Mouse (Mus musculus): ENCODE results near the gene Zfp629. TPM values are rescaled to one million over a fixed set of nuclear protein-coding genes. Genes with fewer than 3 reads are reported as not detected.
"Not testable (repeated sequence)": the region's sequence is repeated elsewhere in the genome, so short reads cannot be mapped to it uniquely, and the experiment has no call there.

The Zfp629 gene
- 10 to 100 TPM in 1 of 2 experiments, 1 to 10 TPM in 1; 6.1 to 10.4 TPM for total RNA-seq (2021)
- long read RNA-seq, experiment 1, full-length matches to known transcripts, result 1 of 2 reads
- long read RNA-seq, experiment 1, partial matches to known transcripts, result 0 of 2 reads
- long read RNA-seq, experiment 1, other reads (novel, unspliced or antisense), result 1 of 2 reads
- long read RNA-seq, experiment 2, partial matches to known transcripts, result 0 of 4 reads
- long read RNA-seq, experiment 2, other reads (novel, unspliced or antisense), result 4 of 4 reads

DNA sequence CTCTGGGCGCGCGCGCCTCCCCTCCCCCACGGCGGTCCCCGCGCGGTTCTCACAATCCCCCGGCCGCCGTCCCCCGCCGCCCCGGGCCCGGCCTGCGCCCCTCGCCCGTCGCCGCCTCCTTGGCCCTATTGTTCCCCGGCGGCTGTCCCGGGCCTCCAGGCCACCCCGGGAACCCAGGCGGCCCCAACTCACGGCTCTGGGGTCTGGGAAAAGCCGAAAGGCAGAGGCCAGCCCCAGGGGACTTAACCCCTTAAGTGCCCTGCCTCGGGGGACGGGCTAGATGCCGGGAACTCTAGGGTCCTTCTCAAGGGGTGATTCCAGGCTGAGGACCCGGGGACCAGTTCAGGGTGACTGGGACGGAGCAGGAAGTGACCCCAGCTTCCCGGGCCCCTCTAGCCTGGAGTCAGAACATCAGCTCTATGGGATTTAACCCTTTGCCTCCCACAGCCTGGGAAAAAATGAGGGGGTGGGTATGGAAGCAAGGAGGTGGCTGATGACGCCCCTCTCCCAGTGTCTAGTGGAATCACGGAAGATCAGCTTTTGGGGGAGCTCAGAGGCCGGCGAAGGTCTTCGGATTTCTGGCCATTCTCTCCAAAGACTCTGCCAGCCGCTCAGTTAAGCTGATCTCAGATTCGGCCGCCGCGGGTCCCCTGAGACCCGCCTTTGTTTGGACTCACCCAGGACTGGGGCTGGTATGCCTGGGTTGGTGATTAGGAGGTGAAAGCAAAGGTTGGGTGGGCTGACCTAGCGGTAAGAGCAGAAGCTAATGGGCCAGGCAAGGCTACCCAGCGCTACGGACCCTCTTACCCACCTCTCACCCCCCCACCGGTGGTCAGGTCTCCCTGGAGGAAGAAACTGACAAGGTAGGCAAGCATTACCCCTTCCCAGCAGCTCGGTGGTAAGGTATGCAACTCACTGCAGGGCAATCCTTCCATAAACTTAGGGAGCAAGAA lies at the start of gene Zfp629:
Gene Zfp629, minus strand, starts transcription at position 907 of the 953 bp plus-strand sequence.
- DNase-seq, result peak; percentile 60 to 71
- intact Hi-C loops (cut with DNase I), result loop anchor here (1.0 kb wide), 1 partner anchor 22 kb away; no protein-coding TSS in a partner anchor

- DNase-seq, result no peak
- intact Hi-C loops (cut with DNase I), result no loop called here
These were observed 47.3 kb upstream of the Zfp629 start for GRCm38 (mm10) chr7:127662926-127663325.

- DNase-seq, result no peak
- intact Hi-C loops (cut with DNase I), result no loop called here
These were observed 46.2 kb upstream of the Zfp629 start for GRCm38 (mm10) chr7:127661833-127662232.

DNA sequence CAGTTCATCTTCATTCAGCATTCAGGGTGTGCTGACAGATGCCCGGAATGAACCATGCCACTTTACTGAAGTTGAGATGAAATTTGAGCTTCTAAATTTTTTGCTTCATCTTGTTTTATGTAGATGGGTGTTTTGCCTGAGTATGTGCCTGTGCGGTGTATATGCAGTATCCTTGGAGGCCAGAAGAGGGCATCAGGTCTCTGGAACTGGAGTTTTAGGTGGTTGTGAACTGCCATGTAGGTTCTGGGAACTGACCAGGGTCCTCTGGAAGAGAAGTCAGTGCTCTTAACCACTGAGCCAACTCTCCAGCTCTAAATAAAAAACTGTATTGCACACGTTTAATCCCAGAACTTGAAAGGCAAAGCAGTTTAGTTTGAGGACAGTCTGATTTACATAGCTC lies 45.3 kb upstream of the Zfp629 start:
- intact Hi-C loops (cut with DNase I), result no loop called here
- no peak for DNase-seq

DNA sequence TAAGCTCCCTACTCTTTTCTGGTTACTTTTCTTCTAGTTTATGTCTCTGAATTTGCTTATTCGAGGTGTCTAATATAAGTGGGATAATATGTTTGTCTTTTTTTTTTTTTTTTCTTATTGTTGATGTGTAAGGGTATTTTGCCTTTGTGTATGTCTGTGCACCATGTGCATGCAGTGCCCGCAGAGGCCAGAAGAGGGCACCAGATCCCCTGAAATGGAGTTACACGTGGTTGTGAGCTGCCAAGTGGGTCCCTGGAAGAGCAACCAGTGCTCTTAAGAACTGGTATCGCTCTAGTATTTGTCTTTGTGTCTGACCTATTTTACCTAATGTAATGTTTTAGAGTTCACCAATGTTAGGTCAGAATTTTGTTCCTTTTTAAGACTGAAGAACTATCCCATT lies 41.3 kb upstream of the Zfp629 start:
- DNase-seq, result peak; percentile 41 to 59
- intact Hi-C loops (cut with DNase I), result no loop called here

- intact Hi-C loops (cut with DNase I), result no loop called here
- no peak for DNase-seq
These were observed 38.7 kb upstream of the Zfp629 start for GRCm38 (mm10) chr7:127654318-127654717.

- no peak for DNase-seq
These were observed 36.5 kb upstream of the Zfp629 start for GRCm38 (mm10) chr7:127652050-127652449.

DNA sequence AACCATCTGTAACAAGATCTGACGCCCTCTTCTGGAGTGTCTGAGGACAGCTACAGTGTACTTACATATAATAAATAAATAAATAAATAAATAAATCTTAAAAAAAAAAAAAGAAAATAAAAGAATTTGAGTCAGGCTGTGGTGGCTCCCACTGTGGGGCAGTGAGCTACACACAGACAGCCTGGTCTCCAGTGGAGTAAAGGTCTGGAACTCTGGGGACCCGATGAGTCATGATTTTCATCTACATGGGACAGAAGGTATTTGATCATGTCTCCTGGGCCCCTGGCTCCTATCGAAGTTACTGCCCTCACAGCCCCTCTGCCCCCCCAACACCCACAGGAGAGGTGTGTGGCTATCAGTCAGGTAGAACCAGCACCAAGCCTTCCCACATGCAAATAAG lies 36.0 kb upstream of the Zfp629 start:
- no peak for DNase-seq
- intact Hi-C loops (cut with DNase I), result no loop called here

More at GRCm38 (mm10) chr7:127652050-127652449, 36.5 kb upstream of the Zfp629 start:
- intact Hi-C loops (cut with DNase I), result no loop called here

- DNase-seq, result no peak
- intact Hi-C loops (cut with DNase I), result no loop called here
These were observed 33.6 kb upstream of the Zfp629 start for GRCm38 (mm10) chr7:127649206-127649605.

- DNase-seq, result no peak
- intact Hi-C loops (cut with DNase I), result no loop called here
These were observed 33.1 kb upstream of the Zfp629 start for GRCm38 (mm10) chr7:127648516-127649201.

DNA sequence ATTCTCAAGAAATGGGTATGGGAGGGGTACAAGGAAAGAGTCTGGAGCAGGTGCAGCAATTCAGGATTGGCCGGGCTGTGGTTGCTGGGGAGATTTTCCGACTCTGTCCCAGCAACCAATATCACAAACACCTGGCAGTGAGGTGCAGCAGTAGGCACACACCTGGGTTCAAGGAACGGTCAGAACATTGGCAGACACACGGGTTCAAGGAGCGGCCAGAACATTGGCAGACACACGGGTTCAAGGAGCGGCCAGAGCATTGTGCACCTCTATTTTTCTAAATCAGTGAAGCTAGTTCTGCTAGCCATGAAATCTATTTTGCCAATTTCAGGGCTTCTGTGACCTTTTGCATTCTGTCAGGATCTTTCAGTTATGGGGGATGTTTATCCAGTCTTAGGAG lies 32.0 kb upstream of the Zfp629 start:
- intact Hi-C loops (cut with DNase I); DNase-seq: not testable (repeated sequence)

DNA sequence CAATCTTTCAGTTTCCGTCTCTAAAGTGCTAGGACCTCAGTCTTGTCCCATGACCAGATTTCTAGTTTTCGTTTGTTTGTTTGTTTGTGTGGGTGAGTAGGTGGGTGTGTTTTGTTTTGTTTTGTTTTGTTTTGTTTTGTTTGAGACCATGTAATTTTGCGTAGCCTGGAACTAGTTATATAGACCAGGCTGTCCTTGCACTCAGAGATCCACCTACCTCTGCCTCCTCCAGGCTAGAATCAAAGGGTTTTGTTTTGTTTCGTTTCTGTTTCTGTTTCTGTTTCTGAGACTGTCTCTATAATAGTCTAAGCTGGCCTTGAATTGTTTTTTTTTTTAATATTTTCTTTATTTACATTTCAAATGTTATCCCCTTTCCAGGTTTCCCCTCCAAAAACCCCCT lies 30.8 kb upstream of the Zfp629 start:
- intact Hi-C loops (cut with DNase I), result no loop called here
- no peak for DNase-seq

DNA sequence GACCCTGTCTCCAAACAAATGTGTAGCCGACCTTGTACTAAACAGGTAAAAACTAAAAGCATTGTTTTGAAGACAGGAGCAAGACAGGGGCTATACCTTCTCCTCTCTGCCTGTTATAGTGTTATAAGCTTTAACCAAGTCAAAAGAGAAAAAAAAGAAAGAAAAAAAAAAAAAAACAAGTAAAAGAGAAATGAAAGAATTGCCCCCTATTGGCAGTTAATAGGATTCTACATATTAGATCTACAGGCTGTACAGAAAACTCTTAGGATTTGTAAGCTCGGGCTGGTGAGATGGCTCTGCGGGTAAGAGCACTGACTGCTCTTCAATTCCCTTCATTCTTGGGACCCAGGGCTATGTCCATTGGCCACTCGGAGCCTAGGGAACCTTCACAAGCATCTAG lies 26.7 kb upstream of the Zfp629 start:
- intact Hi-C loops (cut with DNase I), result no loop called here
- DNase-seq, result no peak

- intact Hi-C loops (cut with DNase I), result no loop called here
These were observed 25.7 kb upstream of the Zfp629 start for GRCm38 (mm10) chr7:127641260-127641659.

GRCm38 (mm10) chr7:127636963-127637362 lies 21.4 kb upstream of the Zfp629 start:
- intact Hi-C loops (cut with DNase I), result loop anchor here (1.0 kb wide), 1 partner anchor 23 kb away; no protein-coding TSS in a partner anchor

More at GRCm38 (mm10) chr7:127641260-127641659, 25.7 kb upstream of the Zfp629 start:
- peak in 1 of 2 experiments; percentile 13 for DNase-seq

DNA sequence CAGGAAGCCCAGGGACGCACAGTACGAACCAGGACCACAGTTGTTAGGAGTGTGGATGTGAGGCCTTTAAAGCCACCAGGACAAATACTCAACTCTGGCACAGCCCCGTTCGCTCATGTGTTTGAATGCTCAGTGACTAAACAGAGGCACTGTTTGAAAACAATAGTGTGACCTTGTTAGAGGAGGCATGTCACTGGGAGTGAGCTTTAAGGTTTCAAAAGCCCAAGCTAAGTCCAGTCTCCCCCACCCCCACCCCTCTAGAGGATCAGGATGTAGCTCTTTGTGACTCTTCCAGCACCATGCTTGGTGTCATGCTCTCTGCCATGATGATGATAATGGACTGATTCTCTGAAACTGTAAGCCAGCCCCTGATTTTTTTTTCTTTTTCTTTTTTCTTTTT lies 15.8 kb upstream of the Zfp629 start:
- DNase-seq, result no peak
- intact Hi-C loops (cut with DNase I), result no loop called here

More at GRCm38 (mm10) chr7:127636963-127637362, 21.4 kb upstream of the Zfp629 start:
- DNase-seq, result peak; percentile 56 to 67

DNA sequence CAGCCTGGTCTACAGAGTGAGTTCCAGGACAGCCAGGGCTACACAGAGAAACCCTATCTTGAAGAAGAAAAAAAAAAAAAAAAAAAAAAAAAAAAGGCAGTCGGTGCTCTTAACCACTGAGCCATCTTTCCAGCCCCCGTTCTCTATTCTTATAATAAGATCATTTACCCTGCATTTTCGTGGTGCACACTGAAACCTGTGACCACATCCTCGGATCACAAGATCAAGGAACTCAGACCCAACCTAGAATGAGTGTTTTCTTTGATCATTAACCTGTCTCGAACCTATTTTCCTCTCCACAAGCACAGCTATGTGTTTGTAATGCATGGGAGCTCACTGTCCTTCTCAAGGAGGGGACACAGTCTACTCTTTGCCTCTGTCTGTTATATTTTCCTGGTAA lies 13.0 kb upstream of the Zfp629 start:
- no peak for DNase-seq
- intact Hi-C loops (cut with DNase I), result no loop called here

GRCm38 (mm10) chr7:127626471-127626870 lies 10.9 kb upstream of the Zfp629 start:
- no peak for DNase-seq
- intact Hi-C loops (cut with DNase I), result no loop called here

DNA sequence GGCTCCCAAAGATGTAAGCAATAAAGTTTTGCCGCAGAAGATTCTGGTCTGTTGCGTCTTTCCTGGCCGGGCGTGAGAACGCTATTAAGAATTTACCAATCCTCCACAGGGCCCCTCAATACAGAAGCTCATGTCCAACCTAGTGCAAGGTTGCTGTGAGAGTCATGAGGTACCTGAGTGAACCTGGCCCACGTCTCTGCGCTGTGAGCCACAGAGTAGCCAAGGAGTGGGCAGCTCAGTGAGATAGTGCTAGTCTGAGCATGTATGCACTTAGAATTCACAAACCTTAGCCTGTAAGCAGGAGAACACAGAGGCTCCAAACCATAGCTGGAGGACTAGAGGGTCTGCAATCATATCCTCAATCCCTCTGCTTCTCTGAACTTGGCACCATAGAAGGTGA lies 10.4 kb upstream of the Zfp629 start:
- DNase-seq, result no peak
- intact Hi-C loops (cut with DNase I), result no loop called here

GRCm38 (mm10) chr7:127618402-127618801 lies 2.8 kb upstream of the Zfp629 start:
- intact Hi-C loops (cut with DNase I); DNase-seq: not testable (repeated sequence)

GRCm38 (mm10) chr7:127617962-127618361 lies 2.4 kb upstream of the Zfp629 start:
- intact Hi-C loops (cut with DNase I), result no loop called here
- no peak for DNase-seq

Measured in gastrocnemius, postnatal 36 days (tissue).